In the genomic region with DNA sequence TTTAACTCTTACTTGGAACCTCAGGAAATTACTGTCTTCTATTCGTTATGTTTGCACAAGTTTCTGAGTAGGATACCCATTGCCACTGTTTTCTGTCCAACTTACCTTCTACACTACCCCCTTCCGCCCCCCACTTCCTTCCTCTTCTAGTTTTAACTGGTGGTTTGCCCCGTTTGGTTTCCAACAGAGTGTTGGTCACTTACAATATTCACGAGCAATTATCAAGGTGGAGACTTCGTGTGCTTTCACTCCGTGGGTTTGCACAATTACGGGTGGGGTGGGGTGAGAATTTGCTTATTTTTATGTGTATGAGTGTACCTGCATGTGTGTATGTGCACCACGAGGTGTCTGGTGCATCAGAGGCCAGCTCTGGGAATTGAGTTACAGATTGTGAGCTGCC, we compare ENCODE assay signal across 8 mouse cellular contexts. TPM values are rescaled to one million over a fixed set of nuclear protein-coding genes. Genes with fewer than 3 reads are reported as not detected.
A peak's percentile ranks its signal among the peaks of the same experiment; 100 is the strongest.
DNase-seq lines count a peak whose midpoint lies in the region; ATAC-seq and TF ChIP-seq lines count a peak whose summit lies in the region.

No protein-coding gene starts in this region.

- no peaks in the 10 kb centered on the region for H3K27me3 ChIP-seq in spleen, adult 2 months (ENCODE audit: control insufficient read depth, insufficient read depth, low read length)

- peaks cover 2% of the 10 kb centered on the region for H3K36me3 ChIP-seq in spleen, adult 2 months (ENCODE audit: control insufficient read depth, insufficient read depth, low read length)

- no peak for TF ChIP-seq CTCF in spleen, adult 2 months (IDR thresholded peaks at IDR 0.05; ENCODE audit: extremely low read depth, insufficient read depth, insufficient read length, insufficient replicate concordance)

- TF ChIP-seq POLR2A in spleen, adult 2 months (IDR thresholded peaks at IDR 0.05; ENCODE audit: low read depth, low read length): no peak

- peak overlapping the region; percentile 84 for H3K4me3 ChIP-seq in spleen, adult 2 months (ENCODE audit: extremely low read depth, insufficient read depth, insufficient read length)

- peak; percentile 16 for ATAC-seq in inflammation-experienced regulatory T-cells, adult 6 months

- H3K27ac ChIP-seq in spleen, adult 2 months (ENCODE audit: insufficient read depth, low read length): peak overlapping the region; percentile 84

- 1% methylated on average over 8 of the region's 8 CpGs for WGBS in spleen, adult 2 months

- DNase-seq in spleen, adult 2 months (ENCODE audit: low read depth in 1 of 2, low spot score in 2 of 2): no peak
- DNase-seq in spleen, postnatal 14 days (ENCODE audit: low spot score in 2 of 2): no peak
- DNase-seq in embryo, embryonic 10.5 days (ENCODE audit: low spot score): peak; percentile 26
- peak; percentile 9 to 10 for DNase-seq in natural killer cell, adult 2 months (ENCODE audit: low spot score in 2 of 2)
- no peak for DNase-seq in left cerebral cortex, postnatal 25 days (ENCODE audit: low spot score in 2 of 2)
- no peak for DNase-seq in layer of hippocampus, postnatal 14 days (ENCODE audit: low spot score in 2 of 2)
- no peak for DNase-seq in lung, adult 18-20 months

- H3K4me1 ChIP-seq in spleen, adult 2 months (ENCODE audit: control insufficient read depth, insufficient read depth, insufficient read length): peaks cover 14% of the 10 kb centered on the region; the same call in 1 of the 2 replicates

- intact Hi-C loops in left cerebral cortex, postnatal 25 days (cut with DNase I): no loop called here

RNA-seq across cellular contexts. Expression of gene 2810004N23Rik, which starts 0.8 kb away (rescaled TPM):
- polyA plus RNA-seq in spleen, adult 2 months (2012; rRNA removed): 8.0 and 8.2 TPM in 2 replicates
- polyA plus RNA-seq in inflammation-experienced regulatory T-cells, adult 6 months (2017; shearing (Covaris generic)): 10 to 100 TPM; 29.1 to 31.9 (median 31.8) TPM
- 10 to 100 TPM; 20.3 to 21.6 TPM for total RNA-seq in left cerebral cortex, postnatal 25 days (2021)
- total RNA-seq in layer of hippocampus, postnatal 14 days (2021): 10 to 100 TPM; 23.5 to 24.0 TPM

RNA-seq across cellular contexts. Expression of gene Gnpat, which starts 0.9 kb away (rescaled TPM):
- 36.0 and 42.5 TPM in 2 replicates for polyA plus RNA-seq in spleen, adult 2 months (2012; rRNA removed)
- 10 to 100 TPM; 31.4 to 39.2 (median 38.9) TPM for polyA plus RNA-seq in inflammation-experienced regulatory T-cells, adult 6 months (2017; shearing (Covaris generic))
- 10 to 100 TPM; 49.6 to 55.2 TPM for total RNA-seq in left cerebral cortex, postnatal 25 days (2021)
- total RNA-seq in layer of hippocampus, postnatal 14 days (2021): 10 to 100 TPM; 66.3 to 69.6 TPM

RNA-seq across cellular contexts. Expression of gene Exoc8, which starts 33.8 kb away (rescaled TPM):
- 6.5 and 10.5 TPM in 2 replicates for polyA plus RNA-seq in spleen, adult 2 months (2012; rRNA removed)
- 1 to 10 TPM; 5.8 to 8.6 (median 6.9) TPM for polyA plus RNA-seq in inflammation-experienced regulatory T-cells, adult 6 months (2017; shearing (Covaris generic))
- total RNA-seq in left cerebral cortex, postnatal 25 days (2021): 10 to 100 TPM; 36.2 to 38.9 TPM
- 10 to 100 TPM; 35.3 to 37.0 TPM for total RNA-seq in layer of hippocampus, postnatal 14 days (2021)

RNA-seq across cellular contexts. Expression of gene Sprtn, which starts 34.0 kb away (rescaled TPM):
- 11.2 and 14.5 TPM in 2 replicates for polyA plus RNA-seq in spleen, adult 2 months (2012; rRNA removed)
- 1 to 10 TPM; 5.9 to 7.6 (median 7.4) TPM for polyA plus RNA-seq in inflammation-experienced regulatory T-cells, adult 6 months (2017; shearing (Covaris generic))
- 10 to 100 TPM; 12.7 to 12.9 TPM for total RNA-seq in left cerebral cortex, postnatal 25 days (2021)
- total RNA-seq in layer of hippocampus, postnatal 14 days (2021): 10 to 100 TPM; 12.8 to 14.3 TPM

Comparison
In these comparisons a context has a peak if more than half of its experiments do, and no peak if none do; other contexts are left out.
1. DNase-seq: peak in embryo, embryonic 10.5 days (single experiment) and natural killer cell, adult 2 months (2 of 2); none in spleen, adult 2 months (0 of 2), spleen, postnatal 14 days (0 of 2), left cerebral cortex, postnatal 25 days (0 of 2), layer of hippocampus, postnatal 14 days (0 of 2) and lung, adult 18-20 months (0 of 2).